Mouse (Mus musculus): ENCODE measurements around the gene Rsph10b. TPM values are rescaled to one million over a fixed set of nuclear protein-coding genes. Genes with fewer than 3 reads are reported as not detected.
A peak's percentile ranks its signal among the peaks of the same experiment; 100 is the strongest.
"Not testable (repeated sequence)": the region's sequence is repeated elsewhere in the genome, so short reads cannot be mapped to it uniquely, and the experiment has no call there.

Rsph10b gene
- total RNA-seq, 2 experiments from 2014 or later: 4.2 to 5.5 TPM

DNA sequence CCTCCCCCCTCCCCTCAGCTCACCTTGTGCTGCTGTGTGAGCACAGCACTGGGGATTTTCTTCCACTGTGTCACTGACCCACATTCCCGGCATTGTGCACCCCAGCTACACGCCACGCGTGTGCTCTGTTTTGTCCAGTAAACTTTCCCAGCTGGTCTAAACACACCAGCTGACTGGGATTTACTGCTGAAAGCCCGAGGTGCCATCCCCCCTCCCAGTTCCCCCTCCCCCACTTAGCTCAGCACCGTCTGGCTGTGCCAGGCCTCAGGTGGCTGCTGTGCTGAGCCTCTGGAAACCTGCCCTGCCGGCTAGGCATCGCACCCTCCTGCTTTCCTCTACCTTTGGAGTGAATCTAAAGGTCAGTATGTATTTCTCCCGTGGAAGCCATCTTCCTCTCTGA lies 48.0 kb downstream of the Rsph10b start:
- no peak for DNase-seq (ENCODE audit: low spot score in 2 of 2)
- intact Hi-C loops (cut with DNase I): no loop called here

DNA sequence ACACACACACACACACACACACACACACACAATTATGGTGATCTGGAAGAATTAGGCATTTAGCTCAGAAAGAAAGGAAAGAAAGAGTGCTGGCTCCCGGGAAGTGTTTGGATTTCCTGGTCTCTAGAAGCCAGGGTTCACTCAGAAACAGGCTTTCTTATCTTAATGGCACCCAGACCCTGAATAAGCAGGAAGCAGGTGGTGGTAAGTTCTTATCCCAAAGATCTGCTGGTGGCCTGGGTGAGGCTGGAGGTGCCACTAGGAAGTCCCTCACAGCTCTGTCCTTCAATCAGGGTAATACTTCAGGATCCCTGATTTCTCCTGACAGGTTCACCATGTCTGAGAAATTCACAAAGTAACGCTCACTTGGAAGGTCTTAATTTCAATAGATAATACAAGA lies 49.5 kb downstream of the Rsph10b start:
- DNase-seq (ENCODE audit: low spot score in 2 of 2): no peak
- intact Hi-C loops (cut with DNase I): no loop called here

DNA sequence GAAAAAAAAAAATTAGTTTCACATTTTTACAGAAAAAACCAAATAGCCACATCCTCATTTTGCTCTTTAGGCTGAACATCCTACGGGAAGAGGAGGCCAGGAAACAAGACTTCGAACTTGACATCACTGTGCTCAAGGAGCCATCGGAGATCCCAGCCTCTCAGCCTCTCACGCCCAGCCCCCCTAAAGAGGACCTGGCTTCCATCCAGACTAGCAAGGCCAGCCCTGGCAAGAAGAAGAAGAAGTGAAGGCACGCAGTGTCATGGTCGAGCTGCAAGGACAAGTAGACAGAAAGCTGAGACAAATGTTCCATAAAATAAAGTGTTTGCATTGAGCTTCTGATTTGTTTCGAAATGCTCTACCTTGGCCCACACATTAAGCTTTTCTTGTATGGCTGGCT lies 52.5 kb downstream of the Rsph10b start:
- no peak for DNase-seq (ENCODE audit: low spot score in 2 of 2)
- intact Hi-C loops (cut with DNase I): no loop called here

DNA sequence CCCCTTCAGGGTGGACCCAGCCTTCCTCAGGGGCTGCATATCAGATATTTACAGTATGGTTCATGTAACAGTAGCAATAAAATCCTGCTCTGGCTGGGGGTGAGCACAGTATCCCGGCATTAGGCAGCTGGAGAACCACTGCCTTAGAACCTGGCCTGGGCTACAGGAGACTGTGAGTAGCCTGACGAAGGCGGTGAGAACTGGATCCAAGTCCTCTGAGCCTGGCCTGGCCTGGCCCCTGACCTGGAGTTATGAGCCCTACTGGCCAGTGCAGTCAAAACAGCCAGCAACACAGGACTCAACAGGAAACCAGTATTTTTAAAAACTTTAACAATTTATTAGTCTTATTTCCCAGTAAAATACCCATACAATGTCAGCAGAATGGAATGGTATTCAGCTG lies 54.8 kb downstream of the Rsph10b start:
- intact Hi-C loops (cut with DNase I): no loop called here
- DNase-seq (ENCODE audit: low spot score in 2 of 2): no peak

DNA sequence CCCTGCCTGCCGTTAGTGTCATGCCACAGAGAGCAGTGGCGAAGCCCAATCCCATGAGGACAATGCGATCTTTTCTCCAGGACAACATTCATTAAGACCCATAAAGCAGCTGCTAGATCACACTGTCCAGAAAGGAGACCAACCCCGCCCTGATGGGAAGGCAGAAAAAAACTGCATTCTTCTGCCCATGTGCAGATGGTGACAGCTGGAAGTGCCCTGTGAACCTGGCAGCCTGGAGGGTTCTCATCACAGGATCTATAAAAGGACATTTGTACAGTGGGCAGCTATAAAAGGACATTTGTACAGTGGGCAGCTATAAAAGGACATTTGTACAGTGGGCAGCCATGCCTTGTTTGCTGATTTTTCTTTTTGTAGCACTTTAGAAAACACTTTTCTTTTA lies 56.2 kb downstream of the Rsph10b start:
- peak in 1 of 2 experiments; percentile 20 for DNase-seq (ENCODE audit: low spot score in 2 of 2)
- intact Hi-C loops (cut with DNase I): no loop called here

DNA sequence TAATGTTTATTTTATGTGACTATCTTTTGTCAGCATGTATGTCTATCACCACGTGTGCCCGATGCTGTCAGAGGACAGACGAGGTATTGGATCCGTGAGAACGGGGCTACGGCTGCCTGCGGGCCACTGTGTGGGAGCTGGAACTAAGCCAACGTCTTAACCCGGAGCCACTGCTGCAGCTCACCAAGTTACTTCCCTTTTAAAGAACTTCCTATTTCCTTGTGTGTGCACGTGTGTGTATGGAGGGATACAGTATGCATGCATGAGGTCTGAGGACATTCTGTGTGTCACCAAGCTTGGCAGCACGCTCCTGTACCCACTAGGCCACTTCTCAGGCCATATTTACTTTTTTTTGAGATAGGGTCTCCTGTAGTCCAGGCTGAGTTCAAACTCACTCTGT lies 57.3 kb downstream of the Rsph10b start:
- intact Hi-C loops (cut with DNase I): loop anchor here (5.0 kb wide), 1 partner anchor 68 kb away; no protein-coding TSS in a partner anchor
- no peak for DNase-seq (ENCODE audit: low spot score in 2 of 2)

DNA sequence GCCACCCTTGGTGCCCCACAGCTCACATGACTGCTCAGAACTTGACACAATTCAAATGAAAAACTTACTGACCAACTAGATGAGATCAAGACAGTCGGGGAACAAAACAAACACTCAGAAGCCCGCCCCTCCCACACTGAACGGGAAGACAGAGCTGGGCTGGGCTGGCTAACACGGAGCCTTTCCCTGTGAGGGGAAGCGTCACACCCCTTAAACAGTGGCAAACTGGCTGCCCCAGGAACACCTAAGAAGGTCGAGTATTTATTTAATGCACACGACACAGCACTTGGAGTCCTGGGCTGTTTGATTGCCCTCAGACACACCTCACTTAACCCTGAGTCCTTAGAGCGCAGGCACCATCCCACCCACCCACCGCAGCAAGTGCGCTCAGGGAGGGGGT lies 59.8 kb downstream of the Rsph10b start:
- intact Hi-C loops (cut with DNase I): loop anchor here (5.0 kb wide), 1 partner anchor 70 kb away; no protein-coding TSS in a partner anchor
- no peak for DNase-seq (ENCODE audit: low spot score in 2 of 2)

DNA sequence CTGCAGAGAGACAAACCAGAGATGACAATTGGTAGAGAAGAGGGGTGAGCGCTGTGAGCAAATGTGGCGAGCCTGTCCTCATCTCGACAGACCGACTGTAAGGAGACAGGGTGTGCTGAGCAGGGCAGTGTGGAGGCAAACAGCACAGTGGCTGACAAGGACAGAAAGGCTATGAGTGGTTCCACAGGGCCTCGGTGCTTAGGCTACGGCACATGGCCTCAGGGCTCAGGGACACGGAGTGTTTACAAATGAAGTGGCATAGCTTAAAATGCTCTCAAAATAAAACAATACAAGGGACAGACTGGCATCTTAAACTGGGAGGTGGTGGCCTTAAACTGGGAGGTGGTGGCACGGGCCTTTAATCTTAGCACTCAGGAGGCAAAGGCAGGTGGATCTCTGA lies 60.4 kb downstream of the Rsph10b start:
- no peak for DNase-seq (ENCODE audit: low spot score in 2 of 2)

DNA sequence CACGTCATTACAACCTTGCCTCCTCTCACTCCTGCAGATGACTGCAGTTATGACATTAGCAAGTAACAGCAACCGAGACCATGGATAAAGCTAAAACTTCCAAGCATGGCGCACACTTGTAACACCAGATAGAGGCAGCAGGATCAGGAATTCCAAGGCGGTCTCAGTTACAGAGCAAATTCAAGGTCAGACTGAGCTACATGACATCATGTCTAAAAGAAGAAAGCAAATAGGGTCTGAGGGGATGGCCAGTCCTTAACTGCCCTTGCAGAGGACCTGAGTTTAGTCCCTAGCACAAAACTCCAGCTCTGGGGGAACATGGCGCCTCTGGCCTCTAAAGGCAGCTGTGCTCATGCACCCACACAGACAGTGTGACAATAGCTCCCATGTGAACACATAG lies 61.0 kb downstream of the Rsph10b start:
- DNase-seq (ENCODE audit: low spot score in 2 of 2): no peak
- intact Hi-C loops (cut with DNase I): loop anchor here (5.0 kb wide), 1 partner anchor 72 kb away; no protein-coding TSS in a partner anchor

More for the DNA sequence above, 60.4 kb downstream of the Rsph10b start:
- intact Hi-C loops (cut with DNase I): loop anchor here (5.0 kb wide), 1 partner anchor 71 kb away; no protein-coding TSS in a partner anchor

DNA sequence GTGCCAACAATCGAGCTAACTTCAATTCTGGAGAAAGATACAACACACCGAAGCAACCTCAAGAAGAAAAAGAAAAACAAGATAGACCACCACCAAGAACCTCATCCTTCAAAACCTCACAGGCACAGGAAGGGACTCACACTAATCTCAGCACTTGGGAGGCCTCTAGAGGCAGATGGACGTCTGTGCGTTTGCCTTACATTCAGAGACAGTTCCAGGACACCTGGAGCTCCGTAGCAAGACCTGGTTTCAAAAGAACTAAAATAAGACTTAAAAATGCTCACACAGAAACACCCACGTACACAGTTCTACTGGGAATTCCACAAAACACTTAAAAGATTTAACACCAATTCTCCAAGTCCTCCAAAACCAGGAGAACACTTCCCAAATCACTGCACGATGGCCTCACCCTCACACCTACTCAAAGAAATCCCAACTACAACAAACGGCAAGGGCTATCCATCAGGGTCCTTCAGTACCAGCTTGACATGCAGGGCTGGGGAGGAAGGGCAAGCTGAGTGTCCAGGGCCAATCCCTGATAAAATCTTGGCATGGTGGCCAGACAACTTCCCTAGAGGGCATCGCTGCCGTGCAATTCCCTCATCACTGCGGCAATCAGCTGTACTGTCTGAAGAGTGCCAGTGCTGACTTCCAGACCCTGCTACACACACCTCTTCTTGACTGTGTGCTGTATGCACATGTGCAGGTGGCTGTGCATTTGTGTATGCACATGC lies 62.0 kb downstream of the Rsph10b start:
- DNase-seq (ENCODE audit: low spot score in 2 of 2): peak; percentile 23 to 59
- intact Hi-C loops (cut with DNase I): loop anchor here (5.0 kb wide), 1 partner anchor 72 kb away; no protein-coding TSS in a partner anchor

DNA sequence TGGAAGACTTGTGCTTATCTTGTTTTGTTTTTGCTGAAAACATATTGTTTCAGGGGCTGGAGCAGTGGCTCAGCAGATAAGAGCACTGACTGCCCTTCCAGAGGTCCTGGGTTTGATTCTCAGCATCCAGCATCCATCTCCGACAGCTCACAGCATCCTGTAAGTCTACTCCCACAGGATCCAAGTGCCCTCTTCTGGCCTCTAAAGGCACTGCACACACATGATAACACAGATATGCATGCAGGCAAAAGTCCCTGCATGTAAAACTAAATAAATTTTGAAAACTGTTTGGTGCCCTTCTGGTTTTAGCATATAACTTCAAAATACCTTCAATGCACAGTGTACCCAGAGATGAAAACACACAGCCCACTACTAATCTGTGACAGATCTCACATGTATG lies 66.6 kb downstream of the Rsph10b start:
- no peak for DNase-seq (ENCODE audit: low spot score in 2 of 2)
- intact Hi-C loops (cut with DNase I): no loop called here

DNA sequence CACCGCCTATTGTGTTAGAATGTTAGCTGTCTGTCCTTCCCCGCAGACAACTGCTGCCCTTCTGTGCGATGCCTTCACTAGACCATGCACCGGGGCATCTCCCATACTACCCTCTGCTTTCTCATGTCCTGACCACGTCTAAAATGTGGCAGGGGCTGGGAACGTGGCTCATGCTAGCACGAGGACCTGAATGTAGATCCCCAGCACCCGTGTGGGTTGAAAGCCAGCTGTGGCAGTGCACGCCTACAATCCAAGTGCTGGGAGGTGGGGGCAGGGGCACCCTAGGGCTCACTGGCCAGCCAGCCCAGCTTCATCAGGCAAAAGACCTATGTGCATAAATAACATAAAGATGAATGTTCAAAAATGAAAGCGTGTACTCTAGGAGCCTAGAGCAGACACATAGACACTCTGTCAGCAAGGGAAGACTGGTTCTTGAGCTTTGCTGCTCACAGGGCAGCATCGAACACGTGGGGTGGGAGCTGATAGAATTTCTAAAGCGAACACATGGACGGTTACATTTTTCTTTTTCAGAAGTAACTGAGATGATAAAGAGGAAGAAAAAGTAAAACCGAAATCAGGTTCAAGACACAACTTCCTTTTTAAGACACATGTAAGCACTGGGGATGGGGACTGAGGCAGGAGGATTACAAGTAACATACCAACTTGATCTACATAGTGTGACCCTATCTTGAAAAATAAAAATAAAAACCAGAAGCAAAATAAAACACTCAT lies 69.8 kb downstream of the Rsph10b start:
- no peak for DNase-seq (ENCODE audit: low spot score in 2 of 2)
- intact Hi-C loops (cut with DNase I): no loop called here

DNA sequence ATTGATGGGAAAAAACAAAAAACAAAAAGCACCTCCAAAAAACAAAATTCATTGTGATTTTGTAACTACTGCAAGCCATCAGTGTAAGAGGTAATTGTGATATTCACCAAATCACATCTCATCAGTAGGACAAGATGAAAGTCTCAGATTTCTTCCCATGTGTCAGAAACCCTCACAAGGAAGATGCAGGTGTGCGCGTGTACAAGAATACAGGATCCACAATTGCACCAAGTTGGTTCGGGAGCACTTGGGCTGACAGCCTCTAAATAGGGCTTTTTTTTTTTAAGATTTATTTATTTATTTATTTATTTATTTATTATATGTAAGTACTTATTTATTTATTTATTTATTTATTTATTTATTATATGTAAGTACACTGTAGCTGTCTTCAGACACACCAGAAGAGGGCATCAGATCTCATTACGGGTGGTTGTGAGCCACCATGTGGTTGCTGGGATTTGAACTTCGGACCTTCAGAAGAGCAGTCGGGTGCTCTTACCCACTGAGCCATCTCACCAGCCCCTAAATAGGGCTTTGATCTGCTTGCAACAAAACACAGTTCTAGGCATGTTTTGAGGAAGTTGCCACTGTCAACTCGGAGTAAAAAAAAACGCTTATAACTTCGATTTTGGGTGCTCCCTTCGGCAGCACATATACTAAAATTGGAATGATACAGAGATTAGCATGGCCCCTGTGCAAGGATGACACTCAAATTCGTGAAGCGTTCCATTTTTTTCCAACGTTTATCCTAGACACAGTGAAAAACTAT lies 80.7 kb downstream of the Rsph10b start:
- intact Hi-C loops (cut with DNase I); DNase-seq (ENCODE audit: low spot score in 2 of 2): not testable (repeated sequence)

DNA sequence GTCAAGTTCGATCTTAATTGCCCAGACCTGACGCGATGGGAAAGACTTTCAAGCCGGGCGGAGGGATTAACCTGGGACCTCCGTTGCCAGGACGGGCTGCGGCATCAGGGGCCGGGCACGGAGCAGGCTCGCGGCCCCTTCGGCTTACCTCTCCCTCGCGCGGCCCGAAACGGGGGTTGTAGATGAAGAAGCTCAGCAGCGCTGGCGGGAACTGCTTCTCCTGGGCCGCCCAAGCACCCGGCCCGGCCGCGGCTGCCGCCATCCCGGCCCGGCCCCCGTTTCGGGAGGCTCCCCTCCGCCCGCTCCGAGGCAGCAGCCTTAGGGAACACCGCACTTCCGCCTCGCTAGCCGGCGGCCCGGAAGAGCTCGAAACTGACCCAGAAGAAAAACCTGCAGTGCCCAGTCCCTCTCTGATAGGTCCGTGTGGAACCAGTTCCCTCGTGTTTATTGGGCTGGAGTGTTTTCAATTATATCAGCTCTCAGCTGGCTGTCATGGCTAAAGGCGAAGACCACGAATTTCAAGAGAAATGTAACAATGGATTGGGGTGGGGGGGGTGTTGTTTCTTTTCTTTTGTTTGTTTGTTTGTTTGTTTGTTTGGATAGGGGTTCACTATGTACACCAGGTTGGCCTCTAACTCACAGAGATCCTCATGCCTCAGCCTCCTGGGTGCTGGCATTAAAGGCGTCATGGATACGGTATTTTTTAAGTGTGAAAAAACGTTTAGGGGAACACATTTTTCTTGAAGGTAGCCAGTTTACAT lies 81.9 kb downstream of the Rsph10b start, which contains the start of gene Ccz1:
TSS of gene Ccz1 (minus strand) at position 327 of the 761 bp plus-strand sequence.
- intact Hi-C loops (cut with DNase I): no loop called here
- peak; percentile 75 to 76 for DNase-seq (ENCODE audit: low spot score in 2 of 2)

DNA sequence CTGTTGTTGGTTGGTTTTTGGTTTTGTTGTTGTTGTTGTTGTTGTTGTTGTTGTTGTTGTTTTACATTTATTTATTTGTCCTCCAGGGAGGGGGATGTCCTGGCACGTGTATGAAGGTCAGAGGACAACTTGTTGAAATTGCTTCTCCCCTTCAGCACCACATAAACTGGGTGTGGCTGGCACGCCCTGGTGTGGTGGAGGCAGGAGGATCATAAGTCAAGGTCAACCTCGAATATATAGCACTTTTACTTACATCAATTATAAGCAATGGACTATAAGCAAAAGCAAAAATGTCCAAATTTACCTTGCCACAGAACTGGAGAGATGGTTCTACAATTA lies 82.4 kb downstream of the Rsph10b start:
- no peak for DNase-seq (ENCODE audit: low spot score in 2 of 2)
- intact Hi-C loops (cut with DNase I): no loop called here

DNA sequence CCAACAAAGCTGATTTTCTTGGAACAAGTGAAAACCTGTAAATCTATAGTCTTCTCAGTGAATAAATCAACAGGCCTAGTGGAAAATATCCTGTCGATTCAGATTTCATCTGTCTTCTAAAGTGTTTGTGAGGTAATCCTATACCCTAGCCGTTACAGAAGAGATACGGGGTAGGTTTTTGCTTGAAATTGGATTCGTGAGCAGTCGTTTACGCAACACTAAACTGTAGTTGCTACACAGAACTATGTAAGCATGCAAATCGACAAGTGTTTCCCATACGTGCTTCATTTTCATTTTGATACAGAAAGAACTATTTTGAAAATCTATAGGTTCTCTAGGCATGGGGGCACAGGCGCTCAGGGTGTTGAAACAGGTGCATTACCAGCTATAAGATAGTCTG lies 83.0 kb downstream of the Rsph10b start:
- intact Hi-C loops (cut with DNase I): no loop called here
- DNase-seq (ENCODE audit: low spot score in 2 of 2): no peak

DNA sequence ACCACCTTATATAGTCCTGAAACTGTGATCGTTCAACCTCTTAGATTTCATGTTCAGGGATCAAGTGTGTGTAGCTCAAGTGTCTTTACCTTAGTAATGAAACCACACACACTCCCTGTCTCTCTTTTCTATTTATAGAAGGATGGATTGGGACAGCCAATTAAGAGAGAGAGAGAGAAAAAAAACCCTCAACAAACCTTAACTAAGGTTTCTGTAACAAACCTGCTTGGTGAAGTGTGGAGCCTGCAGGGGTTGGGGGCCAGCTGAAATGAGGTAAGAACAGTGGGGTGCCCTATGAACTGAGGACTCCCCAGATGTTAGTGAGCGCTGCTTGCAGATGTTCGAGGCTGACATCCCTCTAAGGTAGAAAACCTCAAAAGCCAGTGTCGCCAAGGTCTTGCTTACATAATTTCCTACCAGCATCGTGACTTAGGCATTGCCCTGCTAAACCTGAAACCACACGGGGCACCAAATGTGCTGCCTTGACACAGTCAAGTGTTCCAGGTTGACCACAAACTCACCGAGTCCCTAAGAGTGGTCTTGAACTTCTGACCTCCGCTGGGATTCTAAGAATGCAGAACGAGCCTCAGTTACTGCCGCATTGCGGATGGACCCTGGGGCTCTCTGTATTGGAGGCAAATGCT lies 93.9 kb downstream of the Rsph10b start, which contains the start of gene Ocm:
TSS of gene Ocm (minus strand) at position 51 of the 644 bp plus-strand sequence.
- intact Hi-C loops (cut with DNase I): no loop called here
- no peak for DNase-seq (ENCODE audit: low spot score in 2 of 2)

DNA sequence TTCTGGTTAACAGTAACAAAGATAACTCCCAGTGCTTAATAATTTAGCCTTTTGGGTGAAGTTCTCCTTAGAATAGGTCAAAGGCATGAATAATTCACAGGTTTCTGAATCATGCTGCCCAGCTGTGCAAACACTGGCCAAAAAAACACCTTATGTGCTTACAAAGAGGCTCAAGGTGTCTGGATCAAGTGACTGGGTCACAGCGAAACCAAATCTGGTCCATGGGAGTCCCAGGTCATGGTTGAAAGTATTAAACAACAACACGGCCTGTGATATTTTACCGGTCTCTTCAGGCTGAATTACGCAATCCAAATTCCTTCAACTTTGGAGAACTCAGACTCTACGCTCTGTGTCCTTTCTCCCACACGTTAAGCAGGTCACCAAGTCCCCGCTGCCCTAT lies 99.7 kb downstream of the Rsph10b start:
- intact Hi-C loops (cut with DNase I): no loop called here
- DNase-seq (ENCODE audit: low spot score in 2 of 2): no peak

DNA sequence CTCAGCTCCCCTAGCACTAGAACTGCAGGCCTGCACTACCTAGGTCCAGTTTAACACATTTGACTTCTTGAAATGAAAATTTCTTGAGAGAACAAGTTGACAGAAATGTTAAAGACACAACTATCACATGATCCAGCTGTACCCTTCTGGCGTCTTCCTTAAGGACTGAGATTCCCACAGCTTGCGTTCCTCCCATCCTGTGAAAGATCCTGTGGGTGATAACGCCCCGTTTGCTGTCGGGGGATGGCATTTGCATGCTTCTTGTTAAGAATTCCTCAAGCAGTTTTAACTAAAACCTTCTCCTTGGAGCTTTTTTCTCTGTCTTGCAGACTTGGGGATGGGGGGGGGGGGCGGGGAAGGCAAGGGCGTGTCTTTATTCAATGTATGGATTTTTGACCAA lies 101.7 kb downstream of the Rsph10b start:
- DNase-seq (ENCODE audit: low spot score in 2 of 2): peak in 1 of 2 experiments; percentile 85
- intact Hi-C loops (cut with DNase I): no loop called here
